Mouse (Mus musculus) MEL (cell line): ENCODE measurements around the gene Cdk5rap1. TPM values are rescaled to one million over a fixed set of nuclear protein-coding genes. Genes with fewer than 3 reads are reported as not detected.

ENCODE experiments used
- DNase-seq: peaks from one replicate; pipeline ENCODE4 v3.0.0; 2011; ENCODE audit warnings: low read depth, low spot score
- H3K27ac ChIP-seq: 2 replicates; pipeline ENCODE4 v1.5.1; 2012; ENCODE audit warnings: low read depth, mild to moderate bottlenecking, control low read depth, low read length, moderate library complexity; ENCODE audit not compliant: control insufficient read depth
- H3K27me3 ChIP-seq, 2 experiments: fragments of 150-350 bp in 1 of 2; sonication (generic) in 1 of 2; 2 replicates each; pipeline ENCODE4 v1.6.1; 2012; ENCODE audit warnings: low read length in 2 of 2, mild to moderate bottlenecking in 2 of 2, improper control_type of control experiment in 1 of 2, moderate library complexity in 1 of 2; ENCODE audit not compliant: insufficient read depth in 2 of 2, control insufficient read depth in 1 of 2
- H3K36me3 ChIP-seq, 2 experiments: 2 replicates each; pipeline ENCODE4 v1.6.1; 2012 to 2014; ENCODE audit warnings: low read length in 2 of 2, improper control_type of control experiment in 1 of 2, inconsistent platforms in 1 of 2, mild to moderate bottlenecking in 1 of 2; ENCODE audit not compliant: insufficient read depth in 2 of 2, control insufficient read depth in 1 of 2
- H3K4me1 ChIP-seq, 2 experiments: fragments of 150-350 bp in 1 of 2; sonication (generic) in 1 of 2; 2 replicates each; pipeline ENCODE4 v1.6.1; 2012; ENCODE audit warnings: low read length in 2 of 2, improper control_type of control experiment in 1 of 2, mild to moderate bottlenecking in 1 of 2; ENCODE audit not compliant: insufficient read depth in 2 of 2, control insufficient read depth in 1 of 2
- H3K4me3 ChIP-seq, 2 experiments: fragments of 150-350 bp in 1 of 2; sonication (generic) in 1 of 2; 2 replicates each; pipeline ENCODE4 v1.5.1; 2012; ENCODE audit warnings: low read depth in 2 of 2, low read length in 2 of 2, mild to moderate bottlenecking in 2 of 2, moderate library complexity in 2 of 2, control low read depth in 1 of 2, improper control_type of control experiment in 1 of 2; ENCODE audit not compliant: control insufficient read depth in 1 of 2, insufficient read depth in 1 of 2
- H3K79me2 ChIP-seq: 2 replicates; pipeline ENCODE4 v1.6.1; 2012; ENCODE audit warnings: mild to moderate bottlenecking, low read length, moderate library complexity; ENCODE audit not compliant: control insufficient read depth, poor library complexity, insufficient read depth
- H3K9ac ChIP-seq: 2 replicates; pipeline ENCODE4 v1.6.1; 2012; ENCODE audit warnings: low read depth, mild to moderate bottlenecking, control low read depth, low read length, moderate library complexity; ENCODE audit not compliant: control insufficient read depth, poor library complexity, severe bottlenecking
- H3K9me3 ChIP-seq: fragments of 150-350 bp; sonication (generic); replicated peaks from 2 replicates; pipeline ENCODE4 v1.6.1; 2012; ENCODE audit warnings: mild to moderate bottlenecking, low read length, improper control_type of control experiment, moderate library complexity; ENCODE audit not compliant: insufficient read depth
- CHD1 ChIP-seq: IDR thresholded peaks from 2 replicates; pipeline ENCODE4 v1.6.1; 2012; ENCODE audit warnings: low read depth, mild to moderate bottlenecking, inconsistent platforms, low read length, improper control_type of control experiment
- CHD2 ChIP-seq: IDR thresholded peaks from 2 replicates; pipeline ENCODE4 v1.6.1; 2011; ENCODE audit warnings: low read length, improper control_type of control experiment
- CTCF ChIP-seq, 3 experiments: IDR thresholded peaks in 2 of 3; conservative IDR thresholded peaks in 1 of 3; 2 replicates each; pipeline ENCODE4 v1.5.1; 2011 to 2012; ENCODE audit warnings: low read length in 3 of 3, low read depth in 2 of 3, mild to moderate bottlenecking in 2 of 3, improper control_type of control experiment in 1 of 3, inconsistent platforms in 1 of 3, mixed read lengths in 1 of 3, moderate library complexity in 1 of 3; ENCODE audit not compliant: control insufficient read depth in 1 of 3, insufficient read depth in 1 of 3, poor library complexity in 1 of 3, severe bottlenecking in 1 of 3
- E2F4 ChIP-seq: IDR thresholded peaks from 2 replicates; pipeline ENCODE4 v1.6.1; 2011; ENCODE audit warnings: low read depth, low read length, improper control_type of control experiment, borderline replicate concordance
- ELF1 ChIP-seq: IDR thresholded peaks from 2 replicates; pipeline ENCODE4 v1.6.1; 2014; ENCODE audit warnings: low read depth, mild to moderate bottlenecking, inconsistent platforms, low read length, improper control_type of control experiment, moderate library complexity
- EP300 ChIP-seq, 2 experiments: IDR thresholded peaks; 2 replicates each; pipeline ENCODE4 v1.6.1; 2011; ENCODE audit warnings: improper control_type of control experiment in 2 of 2, low read length in 2 of 2, low read depth in 1 of 2, mild to moderate bottlenecking in 1 of 2
- ETS1 ChIP-seq: IDR thresholded peaks from 2 replicates; pipeline ENCODE4 v1.6.1; 2012; ENCODE audit warnings: low read depth, mild to moderate bottlenecking, inconsistent platforms, low read length, improper control_type of control experiment, moderate library complexity
- GABPA ChIP-seq: IDR thresholded peaks from 2 replicates; pipeline ENCODE4 v1.6.1; 2012; ENCODE audit warnings: low read depth, mild to moderate bottlenecking, inconsistent platforms, low read length, improper control_type of control experiment, moderate library complexity
- MAFK ChIP-seq: IDR thresholded peaks from 2 replicates; pipeline ENCODE4 v1.6.1; 2011; ENCODE audit warnings: low read depth, mild to moderate bottlenecking, low read length, improper control_type of control experiment, borderline replicate concordance
- MAZ ChIP-seq: IDR thresholded peaks from 2 replicates; pipeline ENCODE4 v1.6.1; 2012; ENCODE audit warnings: low read depth, mild to moderate bottlenecking, inconsistent platforms, low read length, improper control_type of control experiment
- MEF2A ChIP-seq: IDR thresholded peaks from 2 replicates; pipeline ENCODE4 v1.6.1; 2014; ENCODE audit warnings: low read depth, mild to moderate bottlenecking, inconsistent platforms, low read length, improper control_type of control experiment; ENCODE audit not compliant: poor library complexity, insufficient replicate concordance, severe bottlenecking; ENCODE audit errors: extremely low read depth
- MXI1 ChIP-seq: IDR thresholded peaks from 2 replicates; pipeline ENCODE4 v1.6.1; 2011; ENCODE audit warnings: mild to moderate bottlenecking, low read depth, low read length, improper control_type of control experiment
- MYC ChIP-seq: IDR thresholded peaks from 2 replicates; pipeline ENCODE4 v1.6.1; 2011; ENCODE audit warnings: low read depth, mild to moderate bottlenecking, low read length, improper control_type of control experiment, moderate library complexity
- NELFE ChIP-seq: IDR thresholded peaks from 2 replicates; pipeline ENCODE4 v1.6.1; 2011; ENCODE audit warnings: low read depth, low read length, improper control_type of control experiment
- NRF1 ChIP-seq: IDR thresholded peaks from 2 replicates; pipeline ENCODE4 v1.6.1; 2014; ENCODE audit warnings: low read depth, mild to moderate bottlenecking, inconsistent platforms, low read length, improper control_type of control experiment, moderate library complexity; ENCODE audit not compliant: poor library complexity, insufficient read depth, severe bottlenecking
- POLR2A ChIP-seq, 2 experiments: IDR thresholded peaks; 2 replicates each; pipeline ENCODE4 v1.6.1; 2011 to 2012; ENCODE audit warnings: low read length in 2 of 2, mild to moderate bottlenecking in 2 of 2, control low read depth in 1 of 2, improper control_type of control experiment in 1 of 2, low read depth in 1 of 2, moderate library complexity in 1 of 2; ENCODE audit not compliant: control insufficient read depth in 1 of 2, insufficient read depth in 1 of 2, poor library complexity in 1 of 2
- POLR2AphosphoS2 ChIP-seq: IDR thresholded peaks from 2 replicates; pipeline ENCODE4 v1.6.1; 2011; ENCODE audit warnings: low read length, improper control_type of control experiment
- POLR2AphosphoS5 ChIP-seq: IDR thresholded peaks from 2 replicates; pipeline ENCODE4 v1.6.1; 2012; ENCODE audit warnings: low read depth, borderline replicate concordance, mild to moderate bottlenecking, inconsistent platforms, low read length, moderate library complexity, mixed read lengths
- RAD21 ChIP-seq: IDR thresholded peaks from 2 replicates; pipeline ENCODE4 v1.6.1; 2011; ENCODE audit warnings: mild to moderate bottlenecking, low read depth, low read length, improper control_type of control experiment
- SIN3A ChIP-seq: IDR thresholded peaks from 2 replicates; pipeline ENCODE4 v1.6.1; 2012; ENCODE audit warnings: low read length, improper control_type of control experiment, inconsistent platforms
- SMC3 ChIP-seq: IDR thresholded peaks from 2 replicates; pipeline ENCODE4 v1.6.1; 2011; ENCODE audit warnings: low read depth, low read length, improper control_type of control experiment
- TAL1 ChIP-seq: IDR thresholded peaks from 2 replicates; pipeline ENCODE4 v1.6.1; 2012; ENCODE audit warnings: mild to moderate bottlenecking, inconsistent platforms, low read length, moderate library complexity, mixed read lengths
- TBP ChIP-seq: IDR thresholded peaks from 2 replicates; pipeline ENCODE4 v1.8.0; 2011; ENCODE audit warnings: low read depth, low read length, improper control_type of control experiment
- TCF12 ChIP-seq: IDR thresholded peaks from 2 replicates; pipeline ENCODE4 v1.6.1; 2014; ENCODE audit warnings: low read depth, mild to moderate bottlenecking, inconsistent platforms, low read length, improper control_type of control experiment, moderate library complexity
- USF2 ChIP-seq, 2 experiments: IDR thresholded peaks; 2 replicates each; pipeline ENCODE4 v1.6.1; 2011 to 2012; ENCODE audit warnings: improper control_type of control experiment in 2 of 2, low read length in 2 of 2, borderline replicate concordance in 1 of 2, inconsistent platforms in 1 of 2, low read depth in 1 of 2, mild to moderate bottlenecking in 1 of 2; ENCODE audit not compliant: insufficient read depth in 1 of 2
- ZC3H11A ChIP-seq: IDR thresholded peaks from 2 replicates; pipeline ENCODE4 v1.6.1; 2012; ENCODE audit warnings: low read depth, mild to moderate bottlenecking, inconsistent platforms, low read length, improper control_type of control experiment
- ZKSCAN1 ChIP-seq: IDR thresholded peaks from 2 replicates; pipeline ENCODE4 v1.6.1; 2012; ENCODE audit warnings: low read depth, mild to moderate bottlenecking, inconsistent platforms, low read length, improper control_type of control experiment, moderate library complexity
- ZMIZ1 ChIP-seq: IDR thresholded peaks from 2 replicates; pipeline ENCODE4 v1.6.1; 2012; ENCODE audit warnings: low read depth, mild to moderate bottlenecking, inconsistent platforms, low read length, improper control_type of control experiment, moderate library complexity
- ZNF384 ChIP-seq: IDR thresholded peaks from 2 replicates; pipeline ENCODE4 v1.6.1; 2012; ENCODE audit warnings: low read depth, mild to moderate bottlenecking, inconsistent platforms, low read length, improper control_type of control experiment
- polyA plus RNA-seq, 2 experiments: library from polyadenylated mRNA; stranded (reverse) in 1 of 2; unstranded in 1 of 2; fragments of >175 nt in 1 of 2; fragments of >200 nt in 1 of 2; gene quantifications; 2 replicates each; pipeline versions ENCODE4 v1.2.1 to v1.2.4; 2012; ENCODE audit warnings: low replicate concordance in 2 of 2, low read depth in 1 of 2; ENCODE audit not compliant: insufficient read length in 2 of 2, insufficient read depth in 1 of 2, missing spikeins in 1 of 2
- total RNA-seq: library from RNA; depleted of rRNA; stranded (reverse); fragments of 300-350 nt; gene quantifications from 2 replicates; pipeline ENCODE4 v1.2.3, GENCODE M21; 2012

Gene Cdk5rap1
- total and polyA plus RNA-seq, 3 experiments: 13.1 to 14.1 TPM; not detected in 1

- no peak for DNase-seq
- H3K4me1 ChIP-seq: no peaks in the 10 kb centered on the region
- H3K9ac ChIP-seq: no peak overlapping the region
- no peak overlapping the region for H3K27ac ChIP-seq
- H3K4me3 ChIP-seq: no peak overlapping the region
- H3K27me3 ChIP-seq: peaks cover 0 to 2% of the 10 kb centered on the region in 2 experiments; a peak in 1 of 4 replicates
- H3K79me2 ChIP-seq: no peaks in the 10 kb centered on the region
- TF ChIP-seq POLR2AphosphoS2: no peak
- TF ChIP-seq MAFK: no peak
- no peak for TF ChIP-seq SMC3
- no peak for TF ChIP-seq MEF2A
- TF ChIP-seq NRF1: no peak
- no peak for TF ChIP-seq ZNF384
- TF ChIP-seq MAZ: no peak
- TF ChIP-seq ELF1: no peak
- no peak for TF ChIP-seq GABPA
- TF ChIP-seq ZC3H11A: no peak
- TF ChIP-seq SIN3A: no peak
- TF ChIP-seq POLR2A (IDR thresholded peaks at IDR 0.05; ENCODE audit: control insufficient read depth in 1 of 2, insufficient read depth in 1 of 2, low read depth in 1 of 2, low read length in 2 of 2, poor library complexity in 1 of 2): no peak
- no peak for TF ChIP-seq CHD2
- no peak for TF ChIP-seq E2F4
- TF ChIP-seq CTCF (IDR thresholded peaks at IDR 0.05 in 2 of 3, conservative IDR thresholded peaks at IDR 0.05 in 1 of 3; ENCODE audit: control insufficient read depth in 1 of 3, insufficient read depth in 1 of 3, low read depth in 2 of 3, low read length in 3 of 3, poor library complexity in 1 of 3, severe bottlenecking in 1 of 3): no peak
- no peak for TF ChIP-seq NELFE
- no peak for TF ChIP-seq MYC
- TF ChIP-seq TBP: no peak
- TF ChIP-seq MXI1: no peak
- no peak for TF ChIP-seq USF2 (IDR thresholded peaks at IDR 0.05; ENCODE audit: borderline replicate concordance in 1 of 2, insufficient read depth in 1 of 2, low read depth in 1 of 2, low read length in 2 of 2)
- H3K9me3 ChIP-seq: no peaks in the 10 kb centered on the region
- no peaks in the 10 kb centered on the region for H3K36me3 ChIP-seq
Measured at GRCm38 (mm10) chr2:154418001-154418400, 45.2 kb upstream of the Cdk5rap1 start.

- H3K9ac ChIP-seq: no peak overlapping the region
- no peak overlapping the region for H3K4me3 ChIP-seq
- H3K36me3 ChIP-seq: no peaks in the 10 kb centered on the region
- no peaks in the 10 kb centered on the region for H3K4me1 ChIP-seq
- H3K27ac ChIP-seq: no peak overlapping the region
- H3K9me3 ChIP-seq: no peaks in the 10 kb centered on the region
- no peaks in the 10 kb centered on the region for H3K79me2 ChIP-seq
- peaks cover 0 to 2% of the 10 kb centered on the region in 2 experiments; a peak in 1 of 4 replicates for H3K27me3 ChIP-seq
- peak; percentile 75 for DNase-seq
- TF ChIP-seq SIN3A: peak; percentile 40; the same call in 1 of the 2 replicates
- peak; percentile 86 for TF ChIP-seq RAD21
- TF ChIP-seq POLR2AphosphoS2: no peak
- no peak for TF ChIP-seq ZMIZ1
- TF ChIP-seq MYC: no peak
- TF ChIP-seq EP300 (IDR thresholded peaks at IDR 0.05; ENCODE audit: low read depth in 1 of 2, low read length in 2 of 2): no peak
- no peak for TF ChIP-seq TAL1
- TF ChIP-seq POLR2A (IDR thresholded peaks at IDR 0.05; ENCODE audit: control insufficient read depth in 1 of 2, insufficient read depth in 1 of 2, low read depth in 1 of 2, low read length in 2 of 2, poor library complexity in 1 of 2): no peak
- peak; percentile 91 for TF ChIP-seq SMC3
- no peak for TF ChIP-seq ZKSCAN1
- TF ChIP-seq USF2 (IDR thresholded peaks at IDR 0.05; ENCODE audit: borderline replicate concordance in 1 of 2, insufficient read depth in 1 of 2, low read depth in 1 of 2, low read length in 2 of 2): no peak
- no peak for TF ChIP-seq ETS1
- peak; percentile 84 for TF ChIP-seq ZC3H11A
- TF ChIP-seq POLR2AphosphoS5: no peak
- TF ChIP-seq NRF1: no peak
- TF ChIP-seq TCF12: no peak
- no peak for TF ChIP-seq NELFE
- no peak for TF ChIP-seq E2F4
- TF ChIP-seq MXI1: no peak
- no peak for TF ChIP-seq TBP
- TF ChIP-seq CHD2: no peak
- no peak for TF ChIP-seq CHD1
Measured at GRCm38 (mm10) chr2:154417107-154417506, 44.3 kb upstream of the Cdk5rap1 start.
